Mouse (Mus musculus): ENCODE measurements around the gene P2ry14.
"Not testable (repeated sequence)": the region's sequence is repeated elsewhere in the genome, so short reads cannot be mapped to it uniquely, and the experiment has no call there.

Gene P2ry14

DNA sequence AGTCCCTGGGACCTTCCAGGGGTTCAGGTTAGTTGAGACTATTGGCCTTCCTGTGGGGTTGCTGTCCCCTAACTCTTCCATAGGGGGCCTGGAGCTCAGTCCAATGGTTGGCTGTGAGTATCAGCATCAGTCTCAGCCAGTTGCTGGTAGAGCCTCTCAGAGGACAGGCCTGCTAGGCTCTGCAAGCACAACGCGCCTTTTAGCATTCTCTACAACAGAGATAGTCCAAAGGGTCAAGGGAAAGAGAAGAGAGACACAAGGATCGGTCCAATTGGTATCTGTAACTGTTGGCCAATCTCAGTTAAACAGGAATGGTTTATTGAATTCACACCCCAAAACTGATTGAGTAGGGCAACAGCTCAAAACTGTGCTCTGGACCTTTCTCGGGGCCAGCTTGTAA lies 46.0 kb downstream of the P2ry14 start:
- DNase-seq (ENCODE audit: low spot score) = no peak

DNA sequence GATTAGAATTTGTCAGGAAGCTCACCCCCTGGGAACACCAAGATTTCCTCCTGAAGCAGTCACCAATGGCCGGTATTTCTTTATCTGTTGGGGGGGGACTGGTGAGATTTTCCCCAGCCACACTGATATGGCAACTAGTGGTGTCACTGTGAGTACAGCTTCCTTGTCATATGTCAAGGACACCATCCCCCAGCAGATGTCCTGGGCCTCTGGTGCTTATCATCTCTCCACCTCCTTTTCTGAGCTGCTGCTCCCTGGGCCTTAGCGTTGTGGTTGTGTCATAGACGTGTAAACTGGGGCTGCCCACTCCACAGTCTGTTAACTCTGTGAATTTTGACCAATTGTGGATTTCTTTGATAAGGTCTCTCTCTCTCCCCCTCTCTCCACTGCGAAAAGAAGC lies 49.0 kb downstream of the P2ry14 start:
- DNase-seq (ENCODE audit: low spot score) = no peak

DNA sequence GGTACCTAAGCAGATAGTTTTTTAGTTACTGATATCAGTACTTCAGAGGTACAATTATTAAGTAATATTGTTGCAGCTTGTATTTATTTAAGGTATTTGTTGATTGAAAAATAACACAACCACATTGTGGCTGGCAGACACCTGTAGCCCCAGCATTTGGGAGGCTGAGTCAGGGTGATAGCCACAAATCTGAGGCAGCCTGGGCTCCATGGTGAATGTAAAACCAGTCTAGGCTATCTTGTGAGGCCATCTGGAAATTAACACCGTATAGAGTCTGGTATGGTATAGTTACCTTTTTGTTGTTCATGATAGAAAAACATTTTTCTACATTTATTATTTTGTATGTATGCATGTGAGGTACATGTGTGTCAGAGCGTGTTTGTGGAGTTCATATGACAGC lies 51.3 kb downstream of the P2ry14 start:
- DNase-seq (ENCODE audit: low spot score) = no peak

DNA sequence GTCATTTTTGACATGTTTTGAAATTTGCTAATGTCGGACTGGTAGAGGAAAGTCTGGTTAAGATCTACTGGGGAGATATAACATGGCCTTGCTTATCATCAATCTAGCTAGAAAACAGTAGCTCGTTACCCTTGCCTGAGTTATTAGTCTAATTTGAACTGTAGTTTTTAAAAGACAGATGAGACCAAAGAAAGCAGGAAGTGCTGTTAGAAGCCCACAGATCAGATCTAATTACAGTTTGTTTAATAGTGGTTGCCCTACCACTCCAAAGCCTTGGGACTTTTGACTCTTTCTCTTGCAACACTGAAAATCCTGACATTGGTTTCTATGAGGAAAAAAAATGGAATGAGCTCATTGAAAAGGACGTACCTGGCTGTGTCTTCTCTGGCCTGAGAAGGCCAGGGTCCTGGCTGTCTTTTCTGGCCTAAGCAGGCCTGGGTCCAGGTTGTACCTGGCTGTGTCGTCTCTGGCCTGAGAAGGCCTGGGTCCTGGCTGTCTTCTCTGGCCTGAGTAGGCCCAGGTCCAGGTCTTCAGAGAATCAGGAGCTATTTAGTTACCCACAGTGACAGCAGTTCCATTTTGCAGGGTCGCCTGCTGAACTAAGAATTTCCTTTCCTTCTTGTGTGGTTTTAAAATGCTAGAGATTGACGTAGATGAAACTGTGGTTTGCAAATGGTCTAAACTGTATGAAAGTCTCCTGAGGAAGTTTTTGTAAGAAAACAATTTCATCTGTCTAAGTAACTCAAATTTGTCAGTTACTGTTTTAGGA lies 52.0 kb downstream of the P2ry14 start, which contains the start of gene Gpr171:
Gpr171 (minus strand) TSS at position 604 of the 769 bp plus-strand sequence.
- no peak for DNase-seq (ENCODE audit: low spot score)

DNA sequence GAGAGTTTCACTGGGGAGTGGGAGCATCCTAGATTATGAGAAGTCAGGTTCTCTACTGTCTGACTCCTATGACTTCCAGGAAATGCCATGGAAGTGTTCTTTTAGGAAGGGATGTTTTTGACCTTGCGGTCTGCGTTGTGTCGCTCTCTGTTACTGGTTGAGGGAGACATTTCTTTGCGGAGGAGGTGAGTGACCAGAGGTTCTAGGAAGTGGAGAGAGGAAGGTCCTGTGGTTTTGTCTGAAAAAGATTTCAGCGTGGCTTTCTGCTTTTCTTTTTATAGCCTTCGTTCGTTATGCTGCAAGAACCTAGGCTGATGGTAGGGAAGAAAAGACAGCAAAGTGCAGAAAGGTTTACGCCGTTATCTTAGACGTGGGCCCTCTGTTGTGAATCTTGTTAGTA lies 54.9 kb downstream of the P2ry14 start:
- no peak for DNase-seq (ENCODE audit: low spot score)

DNA sequence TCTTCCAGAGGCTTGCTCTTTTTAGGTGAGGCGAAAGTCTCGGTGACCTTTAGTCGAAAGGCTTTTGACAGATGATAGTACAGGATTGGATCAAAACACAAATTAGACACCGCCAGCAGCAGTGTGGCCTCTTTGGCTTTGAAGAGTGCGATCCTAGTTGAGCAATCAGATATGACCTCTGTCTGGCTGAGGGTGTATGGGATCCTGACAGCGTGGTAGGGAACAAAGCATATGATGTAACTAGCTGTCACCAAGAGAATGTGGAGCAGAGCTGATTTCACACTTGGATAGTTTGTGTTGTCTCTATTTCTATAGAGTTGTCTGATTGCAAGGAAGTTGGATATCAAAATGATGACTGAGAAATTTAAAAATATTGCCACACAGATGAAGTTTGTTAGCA lies 56.0 kb downstream of the P2ry14 start:
- no peak for DNase-seq (ENCODE audit: low spot score)

DNA sequence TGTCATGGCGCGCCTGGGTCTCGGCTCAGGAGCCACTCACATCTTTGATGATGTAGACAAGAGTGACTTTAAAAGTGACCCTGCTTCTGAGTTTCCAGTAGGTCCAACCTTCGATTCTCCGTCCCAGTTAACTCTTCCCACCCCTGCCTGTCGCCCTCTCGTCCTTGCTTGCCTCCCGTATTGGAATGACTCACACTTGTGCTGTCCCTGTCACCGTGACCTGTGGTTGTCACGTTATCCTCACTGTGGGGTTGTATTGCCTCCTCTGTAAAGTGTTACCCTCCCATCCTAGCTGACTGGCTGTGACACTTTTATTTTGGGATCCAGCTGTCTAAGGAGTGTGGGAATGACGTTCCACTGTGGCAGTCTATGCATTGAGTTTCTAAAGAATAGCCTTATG lies 60.7 kb downstream of the P2ry14 start:
- no peak for DNase-seq (ENCODE audit: low spot score)

DNA sequence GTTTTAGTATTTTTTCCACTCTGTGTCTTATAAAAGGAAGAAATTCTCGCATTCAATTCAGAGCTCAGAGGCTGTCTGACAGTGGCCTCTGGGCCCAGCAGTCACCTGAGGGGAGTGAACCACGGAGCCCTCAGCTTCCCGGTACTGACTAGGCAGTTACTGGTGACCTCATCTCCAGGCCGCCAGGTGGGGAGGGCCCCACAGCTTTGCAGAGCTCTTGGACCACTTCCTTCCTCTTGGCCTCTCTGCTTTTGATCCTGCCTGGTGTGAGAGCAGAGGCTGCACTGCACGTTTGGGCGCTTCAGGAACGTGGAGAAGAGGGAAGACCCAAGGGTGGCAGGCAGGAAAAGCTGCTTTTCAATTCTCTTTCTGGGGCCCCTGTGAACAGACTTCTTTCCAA lies 72.5 kb downstream of the P2ry14 start:
- DNase-seq (ENCODE audit: low spot score) = no peak

DNA sequence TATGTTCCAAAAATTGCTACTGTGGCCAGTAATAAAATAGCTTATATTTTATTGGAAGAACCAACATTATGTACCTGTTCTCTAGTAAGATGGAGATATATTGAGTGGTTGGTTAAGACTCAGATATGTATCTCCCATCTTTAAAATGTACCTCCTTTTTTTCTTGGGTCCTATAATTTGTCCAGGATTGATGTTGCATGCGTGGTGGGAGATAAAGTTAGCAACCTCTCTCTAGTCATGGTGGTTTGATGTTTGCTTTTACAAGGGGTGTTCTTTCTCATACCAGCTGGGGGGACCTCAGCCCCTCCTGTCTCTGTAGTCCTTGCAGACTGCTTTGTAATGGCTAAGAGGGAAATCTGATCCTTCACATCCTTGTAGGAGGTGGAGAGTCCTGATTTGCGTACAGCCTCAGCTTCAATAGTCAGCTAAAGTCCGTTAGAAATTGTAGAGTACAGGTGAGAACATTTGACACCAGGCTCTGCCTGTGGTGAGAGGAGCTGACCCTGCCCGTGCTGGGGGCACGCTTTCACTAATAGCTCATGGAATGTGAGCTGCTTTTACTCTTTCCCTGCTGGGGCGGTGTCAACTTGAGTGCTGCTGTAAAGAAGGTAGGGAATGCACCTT lies 73.0 kb downstream of the P2ry14 start:
- DNase-seq (ENCODE audit: low spot score) = no peak

DNA sequence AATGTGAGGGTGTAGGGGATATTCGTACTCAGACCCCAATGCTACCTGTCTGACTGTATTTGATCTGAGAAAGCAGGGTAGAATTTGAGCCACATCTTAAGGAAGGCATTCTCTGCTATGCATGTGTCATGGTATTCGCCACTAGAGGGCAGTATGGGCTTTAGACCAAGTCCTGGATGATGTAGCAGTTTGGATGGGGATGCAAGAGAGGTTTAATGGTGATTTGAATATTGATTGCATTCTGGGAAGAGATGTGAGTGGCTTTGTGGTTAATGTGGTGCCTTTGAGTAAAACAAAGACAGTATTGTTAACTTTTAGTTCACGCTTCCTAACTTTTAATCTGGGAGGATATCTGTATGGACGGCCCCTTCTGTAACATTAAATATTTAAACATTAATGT lies 74.1 kb downstream of the P2ry14 start:
- DNase-seq (ENCODE audit: low spot score) = no peak

DNA sequence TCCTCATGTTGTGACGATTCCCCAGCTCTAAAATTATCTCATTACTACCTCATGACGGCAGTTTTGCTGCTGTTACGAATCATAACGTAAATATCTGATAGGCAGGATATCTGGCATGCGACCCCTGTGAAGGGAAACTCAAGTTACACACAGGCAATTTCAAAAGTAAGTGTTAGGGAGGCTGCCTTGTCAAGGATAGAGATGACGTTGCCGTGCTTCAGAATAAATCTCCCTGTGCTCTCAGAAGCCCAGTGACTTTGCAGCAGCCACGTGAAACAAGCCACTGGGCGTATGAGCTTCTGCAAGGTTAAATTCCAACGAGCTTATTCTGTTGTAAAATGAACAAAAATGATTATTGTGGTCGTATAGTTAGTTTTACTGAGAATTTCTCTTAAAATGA lies 74.8 kb downstream of the P2ry14 start:
- no peak for DNase-seq (ENCODE audit: low spot score)

DNA sequence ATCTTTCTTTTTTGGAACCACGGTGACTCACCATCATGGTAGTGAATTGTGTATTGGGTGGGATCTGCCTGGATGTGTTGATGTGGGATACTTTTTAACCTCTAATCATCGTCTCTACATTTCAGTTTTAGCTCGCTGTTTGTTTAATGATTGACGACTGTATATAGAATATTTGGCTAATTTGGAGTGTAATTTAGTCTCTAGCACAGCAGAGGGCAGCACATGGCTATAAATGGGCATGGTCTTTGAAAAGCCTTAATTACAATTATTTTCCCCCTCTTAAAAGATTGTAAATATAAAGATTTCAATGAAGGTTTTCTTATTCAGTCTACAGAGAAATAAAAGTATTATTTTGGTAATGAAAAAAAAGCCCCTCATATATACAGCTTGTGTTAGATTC lies 76.1 kb downstream of the P2ry14 start:
- DNase-seq (ENCODE audit: low spot score) = no peak

DNA sequence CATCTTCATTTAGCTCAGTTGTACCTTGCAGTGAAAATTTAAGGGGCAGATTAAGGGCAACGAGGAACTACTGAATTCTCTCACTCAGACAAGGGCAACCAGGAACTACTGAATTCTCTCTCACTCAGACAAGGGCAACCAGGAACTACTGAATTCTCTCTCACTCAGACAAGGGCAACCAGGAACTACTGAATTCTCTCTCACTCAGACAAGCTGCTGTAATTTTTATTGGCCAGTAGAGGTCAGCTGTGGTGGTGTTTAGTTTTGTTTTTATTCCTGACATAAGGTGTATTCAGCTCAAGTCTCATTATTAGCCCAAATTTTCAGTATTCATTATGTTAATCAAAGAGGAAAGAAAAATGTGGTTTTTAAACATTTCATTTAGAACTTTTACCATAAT lies 84.3 kb downstream of the P2ry14 start:
- not testable (repeated sequence) for DNase-seq (ENCODE audit: low spot score)

DNA sequence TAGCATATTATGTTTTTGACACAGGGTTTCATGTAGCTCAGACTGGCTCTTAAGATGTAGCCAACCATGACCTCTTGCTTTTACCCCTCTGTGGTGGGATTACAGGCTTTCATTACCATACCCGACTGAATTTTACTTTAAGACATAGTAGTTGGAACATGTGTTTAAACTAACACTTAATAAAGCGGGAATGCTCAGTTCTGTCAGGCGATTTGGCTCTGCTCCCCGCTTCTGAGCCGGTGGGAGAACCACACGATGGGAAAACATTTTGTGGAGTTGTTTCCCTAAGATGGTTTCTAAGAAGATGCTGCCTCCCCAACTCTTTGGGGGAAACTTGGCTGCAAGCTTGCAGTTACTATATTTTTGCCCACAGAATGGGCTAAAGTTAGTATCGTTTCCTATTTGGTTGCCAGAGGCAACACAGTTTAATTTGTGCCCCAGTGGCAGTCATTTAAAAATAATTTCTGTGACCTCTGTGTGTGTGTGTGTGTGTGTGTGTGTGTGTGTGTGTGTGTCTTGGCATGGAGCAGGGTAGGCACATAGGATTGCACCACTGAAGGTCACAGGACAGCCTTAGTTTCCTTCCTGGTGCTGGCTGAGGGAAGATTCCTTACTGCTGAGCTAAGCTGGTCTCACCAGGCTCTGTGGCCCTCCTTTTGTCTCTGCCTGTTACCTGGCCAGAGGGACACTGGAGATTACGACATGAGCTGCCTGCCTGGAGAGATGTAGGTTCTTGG lies 86.7 kb downstream of the P2ry14 start:
- DNase-seq (ENCODE audit: low spot score) = no peak

DNA sequence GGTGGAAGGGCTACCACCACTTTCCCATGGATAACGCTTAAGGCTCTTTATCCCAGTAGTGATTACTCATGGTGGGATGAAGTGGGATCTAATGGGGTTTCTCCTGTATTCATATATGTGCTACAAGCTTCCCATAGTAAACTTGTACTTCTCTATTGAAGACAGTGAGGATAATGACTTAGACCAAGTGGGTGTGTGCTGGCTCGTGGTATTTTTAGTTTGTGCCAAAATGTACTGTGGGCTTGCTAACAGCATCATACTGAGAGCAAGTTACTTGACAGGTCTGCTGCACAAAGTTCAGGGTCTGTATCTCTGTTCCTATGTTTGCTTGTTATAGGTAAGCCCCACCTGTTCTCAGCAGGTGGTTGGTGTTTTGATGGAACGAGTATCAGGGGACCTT lies 87.5 kb downstream of the P2ry14 start:
- no peak for DNase-seq (ENCODE audit: low spot score)
